Mouse (Mus musculus): ENCODE results near the gene Bad. TPM values are rescaled to one million over a fixed set of nuclear protein-coding genes. Genes with fewer than 3 reads are reported as not detected.

The Bad gene
- total RNA-seq, 1 experiment from 2014 or later: 15.1 TPM

Other genes starting within 250 kb of the Bad start
- gene Rps6ka4, start 101.2 kb upstream of the Bad start, total RNA-seq (2023): 40.7 and 52.9 TPM in 2 replicates
- 135 and 214 TPM in 2 replicates for gene Ccdc88b, start 83.7 kb upstream of the Bad start, total RNA-seq (2023)
- gene Trmt112, start 32.2 kb upstream of the Bad start, total RNA-seq (2023): 103 and 107 TPM in 2 replicates
- gene Prdx5, start 31.8 kb upstream of the Bad start, total RNA-seq (2023): 1,349 and 1,444 TPM in 2 replicates
- 46.3 and 64.8 TPM in 2 replicates for gene Esrra, start 20.0 kb upstream of the Bad start, total RNA-seq (2023)
- gene Catsperz, start 16.5 kb upstream of the Bad start, total RNA-seq (2023): not detected in 2 replicates
- gene Kcnk4, start 7.3 kb upstream of the Bad start, total RNA-seq (2023): not detected in 2 replicates
- gene Gpr137, start 619 bp downstream of the Bad start, total RNA-seq (2023): 24.4 and 33.5 TPM in 2 replicates
- gene Ppp1r14b, start 33.1 kb downstream of the Bad start, total RNA-seq (2023): 27.3 and 37.8 TPM in 2 replicates
- gene Plcb3, start 34.6 kb downstream of the Bad start, total RNA-seq (2023): 16.4 and 20.8 TPM in 2 replicates
- gene Fkbp2, start 38.6 kb downstream of the Bad start, total RNA-seq (2023): 24.5 and 26.5 TPM in 2 replicates
- 4.9 and 5.2 TPM in 2 replicates for gene Vegfb, start 45.8 kb downstream of the Bad start, total RNA-seq (2023)
- gene Dnajc4, start 50.7 kb downstream of the Bad start, total RNA-seq (2023): 21.1 and 22.3 TPM in 2 replicates
- 12.6 and 14.2 TPM in 2 replicates for gene Nudt22, start 54.3 kb downstream of the Bad start, total RNA-seq (2023)
- gene Trpt1, start 54.3 kb downstream of the Bad start, total RNA-seq (2023): 1.1 and 2.2 TPM in 2 replicates
- gene Fermt3, start 77.6 kb downstream of the Bad start, total RNA-seq (2023): 210 and 229 TPM in 2 replicates
- 32.9 and 38.8 TPM in 2 replicates for gene Stip1, start 98.1 kb downstream of the Bad start, total RNA-seq (2023)
- gene Macrod1, start 114.9 kb downstream of the Bad start, total RNA-seq (2023): 1.2 and 2.3 TPM in 2 replicates
- gene Flrt1, start 163.9 kb downstream of the Bad start, total RNA-seq (2023): not detected in 2 replicates

All from neutrophil, adult 65 days (primary cell).